Mouse (Mus musculus) C2C12 (cell line): ENCODE results near the gene Oasl1.

Experiments used
- CTCF ChIP-seq: IDR thresholded peaks from one replicate; pipeline ENCODE4 v1.5.1; 2011; ENCODE audit not compliant: control insufficient read depth, insufficient read depth, insufficient read length
- MYOG ChIP-seq: IDR thresholded peaks from one replicate; pipeline ENCODE4 v1.6.1; 2011; ENCODE audit not compliant: control insufficient read depth, insufficient read length; ENCODE audit errors: extremely low read depth
- USF1 ChIP-seq: IDR thresholded peaks from one replicate; pipeline ENCODE4 v1.6.1; 2011; ENCODE audit warnings: low read depth, mild to moderate bottlenecking, control low read depth, moderate library complexity

DNA sequence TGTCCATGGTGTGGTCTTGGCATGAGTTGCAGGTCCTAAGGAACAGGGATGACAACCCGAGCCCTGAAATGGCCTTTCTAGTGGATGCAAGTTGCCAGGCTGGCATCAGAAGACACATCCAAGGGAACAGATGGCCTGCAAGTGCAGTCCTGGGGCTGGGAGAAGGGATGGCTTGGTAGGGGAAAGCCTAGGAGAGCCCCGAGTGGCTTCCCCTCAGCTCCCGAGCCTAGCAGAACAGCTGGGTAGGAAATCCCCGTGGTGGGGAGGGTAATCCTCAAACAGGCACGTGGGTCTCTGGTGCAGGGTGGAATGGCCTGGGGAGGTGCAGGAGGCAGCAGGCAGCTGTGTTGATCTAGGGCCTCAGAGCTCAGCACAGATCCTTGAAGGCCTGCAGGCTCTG lies 26.3 kb downstream of the Oasl1 start:
- no peak for TF ChIP-seq CTCF
- TF ChIP-seq USF1 = no peak
- TF ChIP-seq MYOG = no peak
